Mouse (Mus musculus): ENCODE results near the gene Pcsk5.

DNA sequence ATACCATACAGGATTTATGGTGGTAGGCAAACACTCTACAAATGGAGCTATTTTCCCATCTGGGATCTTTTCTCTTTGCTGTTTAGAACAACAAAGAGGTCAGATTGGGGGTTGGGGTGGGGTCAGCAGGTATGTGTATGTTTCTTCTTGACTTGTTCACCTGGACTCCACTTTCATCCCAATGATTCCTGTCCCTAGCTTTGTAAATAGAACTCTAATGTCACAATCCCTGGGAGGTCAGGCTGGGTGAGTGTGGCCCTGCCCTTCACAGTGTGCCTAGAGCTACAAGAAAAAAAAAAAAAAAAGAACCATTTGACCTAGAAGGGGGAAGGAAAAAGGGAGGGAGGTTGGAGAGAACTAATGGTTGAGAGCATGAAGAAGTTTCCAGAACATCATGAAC lies 428.8 kb downstream of the Pcsk5 start:
- TF ChIP-seq POLR2AphosphoS2 (IDR thresholded peaks at IDR 0.05; ENCODE audit: insufficient read length, low read depth) (no peak), POLR2A (IDR thresholded peaks at IDR 0.05; ENCODE audit: insufficient read length, low read depth) (no peak), CEBPB (IDR thresholded peaks at IDR 0.05; ENCODE audit: insufficient read depth, poor library complexity, severe bottlenecking) (no peak), MYOD1 (IDR thresholded peaks at IDR 0.05; ENCODE audit: control insufficient read depth in 1 of 3, insufficient read length in 2 of 3, low read depth in 2 of 3) (no peak), MAX (IDR thresholded peaks at IDR 0.05; ENCODE audit: low read depth) (no peak), E2F4 (IDR thresholded peaks at IDR 0.05; ENCODE audit: insufficient read depth) (no peak), MYOG (IDR thresholded peaks at IDR 0.05; ENCODE audit: control insufficient read depth in 1 of 3, insufficient read depth in 1 of 3, insufficient read length in 2 of 3, low read depth in 2 of 3) (no peak), USF1 (IDR thresholded peaks at IDR 0.05; ENCODE audit: low read depth) (no peak), REST (IDR thresholded peaks at IDR 0.05; ENCODE audit: insufficient read depth, insufficient read length) (no peak)

Measured in myocyte (in vitro differentiated cells).